Mouse (Mus musculus) lung, postnatal 36 days (tissue): ENCODE measurements around the gene Wdr18.

Experiments used
- DNase-seq: peaks from one replicate; pipeline ENCODE4 v3.0.0; 2022; ENCODE audit warnings: mixed read lengths

Gene Wdr18

GRCm38 (mm10) chr10:79979401-79980155, 19.6 kb downstream of the Wdr18 start:
- no peak for DNase-seq

- DNase-seq = no peak
Observed at GRCm38 (mm10) chr10:79983205-79983604, 23.3 kb downstream of the Wdr18 start.

GRCm38 (mm10) chr10:79983670-79984069, 23.7 kb downstream of the Wdr18 start:
- peak; percentile 74 for DNase-seq

- DNase-seq = peak; percentile 91
Observed at GRCm38 (mm10) chr10:79984195-79984816, 24.4 kb downstream of the Wdr18 start, which contains the start of gene Tmem259. TSS of gene Tmem259 (minus strand) at chr10:79984330.

- peak; percentile 100 for DNase-seq
Observed at GRCm38 (mm10) chr10:79984871-79985270, 24.9 kb downstream of the Wdr18 start.

GRCm38 (mm10) chr10:79985334-79986231, 25.6 kb downstream of the Wdr18 start:
- DNase-seq = peak; percentile 84

- peak; percentile 74 for DNase-seq
Observed at GRCm38 (mm10) chr10:79986232-79986878, 26.4 kb downstream of the Wdr18 start.

GRCm38 (mm10) chr10:79986963-79987362, 27.0 kb downstream of the Wdr18 start:
- peak; percentile 96 for DNase-seq

GRCm38 (mm10) chr10:79987771-79988505, 28.0 kb downstream of the Wdr18 start:
- DNase-seq = peak; percentile 16

- DNase-seq = peak; percentile 86
Observed at GRCm38 (mm10) chr10:79988506-79989271, 28.7 kb downstream of the Wdr18 start, which contains the start of gene Cnn2. TSS of gene Cnn2 (plus strand) at chr10:79988584.

GRCm38 (mm10) chr10:79989272-79989786, 29.4 kb downstream of the Wdr18 start:
- DNase-seq = no peak

- peak; percentile 77 for DNase-seq
Observed at GRCm38 (mm10) chr10:79989870-79990269, 29.9 kb downstream of the Wdr18 start.

- DNase-seq = no peak
Observed at GRCm38 (mm10) chr10:79991099-79991498, 31.1 kb downstream of the Wdr18 start.

- DNase-seq = no peak
Observed at GRCm38 (mm10) chr10:79991548-79991947, 31.6 kb downstream of the Wdr18 start.

- peak; percentile 72 for DNase-seq
Observed at GRCm38 (mm10) chr10:79994397-79995115, 34.6 kb downstream of the Wdr18 start.

GRCm38 (mm10) chr10:79995636-79996035, 35.7 kb downstream of the Wdr18 start:
- no peak for DNase-seq

GRCm38 (mm10) chr10:79996272-79997033, 36.5 kb downstream of the Wdr18 start, which contains the start of gene Abca7:
TSS of gene Abca7 (plus strand) at chr10:79996494.
- peak; percentile 99 for DNase-seq

- peak; percentile 73 for DNase-seq
Observed at GRCm38 (mm10) chr10:79997034-79997760, 37.2 kb downstream of the Wdr18 start.
